Mouse (Mus musculus) spleen, postnatal 14 days (tissue): ENCODE measurements around the gene Nacc1.

Experiments
- DNase-seq, 2 experiments: peaks; one replicate each; pipeline ENCODE4 v3.0.0; 2021 to 2022; ENCODE audit warnings: low spot score in 2 of 2

Gene Nacc1

DNA sequence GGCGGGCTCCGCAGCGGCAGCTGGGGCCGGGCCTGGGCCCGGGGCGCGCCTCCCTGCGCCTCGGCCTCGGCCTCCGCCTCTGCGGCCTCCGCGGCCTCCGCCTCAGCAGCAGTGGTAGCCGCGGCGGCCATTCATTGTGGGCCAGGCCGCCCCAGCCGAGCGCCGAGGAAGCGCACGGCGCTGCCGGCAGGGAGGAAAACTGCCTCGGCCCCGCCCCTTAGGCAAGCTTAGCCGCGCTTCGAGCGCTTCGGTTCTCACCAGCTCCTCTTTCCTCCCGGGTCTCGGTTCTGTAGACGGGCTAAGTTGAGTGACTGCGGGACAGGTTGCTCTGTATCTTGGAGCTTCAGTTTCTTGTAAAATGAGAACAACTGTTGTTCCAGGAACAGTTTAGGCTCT, at the start of gene Nacc1:
TSS of gene Nacc1 (minus strand) at position 158 of the 396 bp plus-strand sequence.
- DNase-seq: peak; percentile 78 to 86

DNA sequence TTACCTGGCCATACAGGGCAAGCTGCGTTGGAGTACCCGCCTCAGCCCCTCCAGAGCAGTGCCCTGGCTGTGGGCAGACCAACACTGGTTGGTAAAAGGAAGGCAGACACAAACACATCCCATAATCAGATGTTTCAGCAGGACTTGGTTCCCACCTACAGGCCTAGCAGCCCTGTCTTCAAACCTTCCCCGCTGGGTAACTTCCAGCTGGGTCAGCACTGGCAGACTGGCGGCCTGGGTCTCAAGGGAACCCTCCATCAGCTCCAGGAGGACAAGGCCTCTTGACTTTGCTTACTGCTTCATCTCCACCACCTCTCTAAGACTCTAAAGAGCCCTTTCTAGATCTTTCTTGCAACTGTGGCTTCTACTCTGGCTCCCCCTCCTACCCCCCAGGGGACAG, 48.9 kb upstream of the Nacc1 start:
- DNase-seq: no peak

DNA sequence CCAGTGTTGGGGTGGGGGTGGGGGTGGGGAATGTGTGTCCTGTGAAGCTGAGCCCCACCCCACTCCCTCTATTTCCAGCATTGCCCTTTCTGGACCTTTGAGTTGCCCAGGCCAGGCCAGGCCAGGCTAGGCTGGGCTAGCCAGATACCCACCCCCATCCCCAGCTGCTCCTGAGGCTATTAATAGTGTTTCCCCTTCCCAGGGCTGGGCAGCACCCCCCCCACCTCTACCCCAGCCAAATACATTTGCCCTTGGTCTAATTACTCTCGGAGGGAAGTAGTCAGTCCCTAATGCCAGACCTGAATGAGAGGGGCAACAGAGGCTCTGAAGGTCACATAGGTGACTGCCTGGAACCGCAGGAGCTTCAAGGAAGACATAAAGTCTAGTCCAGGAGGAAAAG, 47.9 kb upstream of the Nacc1 start:
- no peak for DNase-seq

DNA sequence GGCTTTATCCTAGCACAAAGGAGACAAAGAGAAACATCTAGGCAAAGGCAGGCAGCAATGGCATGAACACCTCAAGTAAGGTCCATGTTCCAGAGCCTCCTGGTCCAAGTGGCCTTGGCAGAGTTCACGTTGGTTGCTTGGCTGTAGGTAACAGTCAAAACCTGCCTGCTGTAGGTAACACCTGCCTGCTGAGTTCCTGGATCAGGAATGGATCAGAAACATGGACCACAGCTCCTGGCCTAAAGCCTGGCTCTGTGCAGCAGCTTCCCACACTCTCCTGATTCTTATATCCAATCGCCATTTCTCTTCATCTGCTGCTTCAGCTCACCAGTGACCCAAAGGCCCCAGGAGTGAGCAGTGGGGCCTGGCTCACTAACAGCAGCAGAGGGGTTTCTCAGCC, 47.0 kb upstream of the Nacc1 start:
- no peak for DNase-seq

DNA sequence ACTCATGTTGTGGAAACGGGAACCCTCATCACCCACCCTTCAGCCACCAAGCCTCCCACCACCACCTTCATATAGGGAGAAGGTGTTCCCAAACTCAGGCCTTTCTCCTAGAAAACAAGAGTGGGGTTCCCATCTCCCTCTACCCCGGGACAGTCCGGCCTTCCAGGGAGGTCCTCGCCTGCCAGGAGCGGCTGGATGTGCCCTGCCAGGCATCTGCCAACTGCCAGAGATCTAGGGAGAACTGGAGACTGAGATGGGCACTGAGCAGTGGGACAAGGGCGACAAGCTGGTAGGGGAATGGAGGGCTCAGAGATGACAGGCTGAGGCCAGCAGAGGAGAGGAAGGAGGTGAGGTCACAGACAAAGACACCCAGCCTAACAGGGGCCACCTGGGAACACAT, 46.3 kb upstream of the Nacc1 start:
- DNase-seq: no peak

DNA sequence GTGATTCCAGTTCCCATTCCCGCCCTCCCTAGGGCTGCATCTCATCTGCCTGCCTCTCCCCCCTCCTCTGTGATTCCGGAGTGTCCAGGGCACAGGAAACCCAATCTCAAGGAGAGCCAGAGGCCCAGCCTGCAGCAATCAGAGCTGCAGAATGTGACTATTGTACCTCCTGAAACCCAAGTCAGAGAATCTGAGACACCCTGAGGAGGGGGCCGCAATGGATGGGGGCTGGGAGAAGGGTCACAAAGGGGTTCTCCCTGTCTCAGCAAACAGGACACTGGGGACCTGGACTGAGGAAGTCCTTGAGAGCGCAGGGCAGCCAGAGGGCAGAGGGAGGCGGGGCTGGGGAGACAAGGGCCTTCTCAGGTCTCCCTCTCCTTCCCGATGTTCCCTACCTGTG, 45.3 kb upstream of the Nacc1 start:
- no peak for DNase-seq

DNA sequence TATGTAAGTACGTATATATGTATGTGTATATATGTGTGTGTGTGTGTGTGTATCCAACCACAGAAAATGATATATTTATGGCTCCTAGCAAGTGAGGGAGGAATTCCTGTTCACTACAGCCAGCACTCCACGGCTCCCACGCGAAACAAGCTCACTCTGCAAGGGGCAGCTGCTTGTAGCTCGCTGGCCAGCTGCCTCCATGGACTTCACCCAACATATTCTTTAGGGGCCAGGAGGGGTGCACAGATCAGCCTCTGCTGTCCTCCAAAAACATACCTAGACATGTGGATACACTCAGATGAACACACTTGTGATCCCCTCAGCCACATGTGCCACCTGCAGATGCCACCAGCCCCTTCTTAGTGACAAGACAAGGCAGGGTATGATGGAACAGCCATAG, 44.9 kb upstream of the Nacc1 start:
- DNase-seq: no peak

DNA sequence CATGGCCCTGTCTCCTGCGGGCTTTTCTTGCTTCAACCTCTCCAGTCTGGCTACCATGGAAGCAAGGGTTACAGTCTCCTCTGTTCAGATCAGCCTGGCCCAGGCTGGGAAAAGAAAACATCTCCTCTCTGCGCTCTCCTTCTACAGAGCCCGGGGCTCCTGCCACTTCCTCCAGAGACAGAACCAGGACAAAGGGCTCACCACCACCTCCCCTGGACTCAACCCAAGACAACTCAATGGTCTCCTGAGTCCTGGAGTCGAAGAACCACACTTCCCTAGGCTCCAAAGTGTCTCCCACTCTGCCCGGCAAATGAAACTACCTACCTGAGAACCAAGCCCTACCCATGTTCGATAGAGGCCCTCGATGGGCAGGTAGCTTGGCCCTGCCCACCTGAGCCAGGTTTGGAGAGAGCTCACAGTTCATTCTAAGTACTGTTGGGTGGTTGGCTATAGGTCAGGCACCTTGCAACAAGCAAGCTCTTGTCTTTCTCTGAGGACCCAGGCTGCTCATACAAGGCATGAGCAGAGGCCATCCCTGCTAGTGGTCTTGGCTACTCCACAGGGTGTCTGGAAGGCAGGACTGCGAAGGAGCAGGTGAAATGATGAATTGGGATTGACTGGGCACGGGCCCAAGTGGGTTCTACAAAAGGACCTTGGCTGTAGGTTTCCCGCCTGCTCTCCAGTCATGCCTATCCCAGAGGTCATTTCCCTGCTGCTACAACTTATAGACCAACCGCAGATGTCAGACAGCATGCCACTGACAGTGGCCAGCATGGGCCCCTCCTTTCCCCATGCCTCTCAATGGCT, 43.9 kb upstream of the Nacc1 start:
- DNase-seq: no peak

DNA sequence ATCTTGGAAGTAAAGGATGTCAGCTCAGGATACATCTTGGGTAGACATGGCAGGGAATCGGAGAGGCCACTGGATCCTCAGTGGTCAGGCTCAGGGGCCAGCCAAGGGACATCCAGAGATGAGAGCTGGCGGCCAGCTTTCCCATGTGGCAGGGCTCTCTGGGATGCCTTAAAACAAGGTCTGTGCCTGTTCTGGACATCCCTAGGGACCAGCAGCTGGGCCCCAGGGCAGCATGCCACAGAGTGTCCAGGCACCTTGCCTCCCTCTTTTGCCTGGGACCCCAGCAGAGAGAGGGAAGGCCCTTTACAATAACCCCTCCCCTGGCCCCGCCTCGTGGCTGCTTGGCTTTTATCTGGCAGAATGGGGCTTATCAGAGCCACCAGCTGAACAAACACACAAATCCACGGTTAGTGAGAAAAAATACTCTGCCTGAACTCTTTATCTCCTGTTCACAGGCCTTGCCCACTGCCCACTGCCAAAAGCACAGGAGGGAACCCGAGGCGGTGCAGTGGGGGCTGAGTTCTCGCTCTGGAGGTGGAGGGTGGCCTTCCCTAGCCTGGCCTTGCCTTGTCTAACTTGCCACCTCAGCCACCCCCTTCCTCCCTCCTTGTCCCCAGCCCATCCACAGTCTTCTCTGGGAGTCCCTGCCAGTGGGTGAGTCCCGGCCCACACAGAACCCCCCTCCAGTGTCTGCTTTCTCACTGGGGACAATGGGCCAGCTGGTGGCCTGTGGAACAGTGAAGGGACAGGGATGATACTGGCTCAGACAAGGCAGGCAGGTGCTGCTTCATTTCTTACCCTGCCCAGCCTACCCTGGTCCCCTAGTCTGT, 43.1 kb upstream of the Nacc1 start:
- peak; percentile 66 to 67 for DNase-seq

DNA sequence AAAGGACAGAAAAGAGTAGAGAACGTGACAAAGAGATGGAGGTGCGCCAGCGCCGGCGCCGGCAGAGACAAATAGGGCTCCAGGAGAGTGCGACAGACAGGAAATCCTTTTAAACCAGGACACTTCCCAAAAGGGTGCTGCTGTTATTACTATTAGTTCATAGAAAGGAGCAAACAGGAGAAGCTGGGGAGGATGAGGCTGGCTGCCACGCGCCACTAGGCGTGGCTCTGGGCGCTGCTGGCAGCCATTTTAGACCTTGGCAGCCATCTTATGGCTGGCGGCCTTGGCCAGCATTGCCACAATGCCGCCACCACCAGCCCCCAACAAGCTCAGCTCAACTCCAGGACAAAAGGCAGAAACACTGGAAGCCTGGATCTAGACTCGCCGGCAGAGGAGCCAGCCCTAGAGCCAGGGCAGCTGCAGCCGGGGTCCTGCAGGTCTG, 42.3 kb upstream of the Nacc1 start:
- DNase-seq: no peak

DNA sequence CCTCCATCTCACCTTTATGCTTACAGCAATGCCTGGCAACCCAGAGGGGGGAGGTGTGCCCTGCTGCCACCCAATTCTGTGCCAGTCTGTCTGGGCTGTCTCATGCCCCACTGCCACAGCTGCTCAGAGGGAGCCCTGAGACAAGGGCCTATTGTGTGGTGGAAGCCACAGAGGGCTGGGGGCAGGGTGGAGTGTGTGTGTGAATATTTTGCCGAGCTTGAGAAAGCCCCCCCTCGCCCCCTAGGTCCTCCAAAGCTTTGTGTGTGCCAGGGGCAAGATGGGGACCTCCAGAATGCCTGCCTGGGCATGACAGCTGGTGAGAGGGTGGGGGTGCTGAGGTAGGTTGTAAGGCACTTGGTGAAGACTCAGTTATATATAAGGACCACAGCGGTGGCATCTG, 40.8 kb upstream of the Nacc1 start:
- no peak for DNase-seq

DNA sequence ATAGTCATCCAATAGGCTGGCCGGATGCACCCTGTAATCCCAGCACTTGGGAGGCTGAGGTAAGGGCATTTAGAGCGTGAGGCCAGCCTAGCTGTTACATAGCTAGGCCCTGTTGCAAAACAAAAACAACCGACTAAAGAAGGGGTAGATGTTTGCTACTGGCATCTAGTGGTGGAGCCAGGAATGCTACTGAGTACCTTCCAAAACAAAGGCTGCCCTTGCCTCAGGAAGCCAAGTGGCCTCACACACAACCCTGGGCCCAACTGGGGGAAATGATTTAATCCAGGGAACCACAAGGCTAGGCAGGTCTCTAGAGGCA, 38.2 kb upstream of the Nacc1 start:
- DNase-seq: no peak

DNA sequence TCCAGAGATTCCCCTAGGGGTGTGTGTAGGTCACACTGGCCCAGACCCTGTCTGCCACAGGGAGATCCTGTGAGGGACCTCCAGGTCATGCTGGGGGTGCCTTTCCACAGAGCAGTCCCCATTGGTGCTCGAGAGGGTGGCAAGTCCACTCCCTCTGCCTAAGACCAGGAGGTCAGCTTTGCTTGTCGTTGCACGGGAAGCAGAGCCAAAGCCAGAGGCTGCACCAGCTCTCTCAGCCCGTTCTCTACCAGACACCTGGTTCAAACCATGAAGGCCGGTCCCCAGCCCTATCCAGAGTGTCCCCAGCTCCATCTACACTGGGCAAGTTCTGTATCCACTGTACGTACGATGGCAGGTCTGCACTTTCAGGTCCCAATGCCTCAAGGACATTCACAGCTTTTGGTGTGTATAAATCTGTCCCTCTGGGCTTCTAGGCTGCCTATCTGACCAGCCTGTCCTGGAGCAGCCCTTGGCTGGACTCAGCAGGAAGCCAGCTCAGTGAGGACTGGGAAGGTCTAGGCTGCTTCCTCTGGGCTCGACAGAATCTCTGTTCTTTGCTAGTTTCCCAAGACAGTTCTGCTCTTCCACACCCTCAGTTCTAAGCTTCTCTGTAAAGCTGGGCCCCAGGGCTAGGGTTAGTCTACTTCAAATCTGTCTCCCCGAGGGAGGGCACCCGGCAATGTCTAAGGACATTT, 37.7 kb upstream of the Nacc1 start:
- DNase-seq: no peak

DNA sequence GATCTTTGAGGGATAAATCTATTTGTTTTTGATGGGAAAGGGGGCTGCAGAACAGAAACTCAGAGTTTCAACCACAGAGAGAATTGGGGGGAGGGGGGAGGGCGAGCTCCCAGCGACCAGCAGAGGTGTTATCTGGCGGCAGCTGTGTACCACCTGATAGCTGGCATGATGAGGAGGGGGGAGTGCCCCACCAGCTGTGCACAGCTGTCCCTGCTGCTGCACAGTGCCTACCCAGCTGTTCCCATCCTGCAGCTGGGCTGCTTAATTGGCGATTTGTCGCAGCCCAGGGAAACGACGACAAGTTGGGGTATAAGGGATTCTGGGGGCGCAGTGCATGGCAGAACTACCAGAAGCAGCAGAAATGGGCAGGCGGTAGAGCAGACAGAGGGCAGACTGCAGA, 37.0 kb upstream of the Nacc1 start:
- DNase-seq: no peak

DNA sequence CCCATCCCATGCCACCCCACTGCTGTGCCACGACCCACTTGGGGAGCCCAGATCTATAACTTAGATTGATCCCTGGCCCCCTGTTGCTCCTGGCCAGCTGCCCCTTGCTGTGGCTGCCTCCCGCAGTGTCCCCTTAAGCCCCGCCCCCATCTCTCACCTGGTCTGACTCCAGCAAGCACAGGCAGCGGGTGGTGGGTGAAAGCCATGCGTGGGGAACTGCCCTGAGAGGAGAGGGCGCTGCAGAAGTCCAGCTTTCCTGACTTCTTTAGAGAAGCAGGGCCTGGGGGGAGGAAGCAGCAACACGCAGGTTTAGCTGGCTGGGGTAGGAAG, 35.9 kb upstream of the Nacc1 start:
- no peak for DNase-seq

DNA sequence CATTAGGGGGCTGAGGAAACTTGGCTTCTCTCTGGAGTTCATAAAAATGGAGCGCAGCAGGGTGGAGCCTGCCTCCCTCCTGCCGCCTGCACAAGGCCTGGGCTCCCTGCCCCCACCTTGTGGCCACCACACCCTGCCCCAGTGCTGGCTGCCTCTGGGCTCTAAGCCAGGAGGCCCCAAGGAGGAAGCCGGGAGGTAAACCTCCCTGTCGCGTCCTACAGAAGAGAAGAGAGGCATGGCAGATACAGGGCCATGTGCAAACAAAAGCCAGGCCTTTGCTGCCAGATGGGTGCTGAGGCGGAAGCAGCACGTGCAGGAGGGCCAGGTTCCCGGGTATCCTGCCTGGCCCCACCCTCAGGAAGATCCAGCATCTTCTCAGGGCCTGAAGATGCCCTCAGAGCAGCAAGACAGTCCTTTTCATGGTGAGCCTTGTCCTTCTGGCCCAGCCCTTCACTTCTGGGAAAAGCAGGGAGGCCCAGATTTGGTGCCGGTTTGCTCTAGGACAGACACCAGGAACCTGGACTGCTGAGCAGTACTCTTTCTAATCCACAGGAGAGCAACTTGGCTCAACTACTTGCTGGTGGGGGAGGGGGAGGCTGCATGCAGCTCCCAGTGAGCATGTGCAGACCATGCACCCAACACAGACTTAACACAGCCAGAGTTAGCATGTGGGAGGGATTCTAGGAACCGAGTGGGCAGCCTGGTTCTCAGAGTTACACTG, 35.3 kb upstream of the Nacc1 start, which contains the start of gene G430095P16Rik:
TSS of gene G430095P16Rik (plus strand) at position 158 of the 721 bp plus-strand sequence.
- peak; percentile 79 to 80 for DNase-seq

DNA sequence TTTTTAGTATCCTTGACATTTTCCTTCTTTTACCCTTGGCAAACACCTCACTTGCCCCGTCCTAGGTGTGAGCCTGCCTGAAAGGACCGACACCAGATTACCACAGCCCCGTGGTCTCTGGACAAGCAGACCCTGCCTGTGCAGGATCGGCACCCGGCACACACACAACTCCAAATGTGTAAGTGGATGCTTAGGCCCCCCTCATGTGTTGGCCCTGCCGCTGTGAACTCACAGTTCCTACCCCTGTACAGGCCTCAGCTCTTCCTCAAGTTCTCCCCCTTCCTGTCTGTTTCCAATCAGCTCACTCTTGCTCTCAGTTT, 34.8 kb upstream of the Nacc1 start:
- DNase-seq: no peak

DNA sequence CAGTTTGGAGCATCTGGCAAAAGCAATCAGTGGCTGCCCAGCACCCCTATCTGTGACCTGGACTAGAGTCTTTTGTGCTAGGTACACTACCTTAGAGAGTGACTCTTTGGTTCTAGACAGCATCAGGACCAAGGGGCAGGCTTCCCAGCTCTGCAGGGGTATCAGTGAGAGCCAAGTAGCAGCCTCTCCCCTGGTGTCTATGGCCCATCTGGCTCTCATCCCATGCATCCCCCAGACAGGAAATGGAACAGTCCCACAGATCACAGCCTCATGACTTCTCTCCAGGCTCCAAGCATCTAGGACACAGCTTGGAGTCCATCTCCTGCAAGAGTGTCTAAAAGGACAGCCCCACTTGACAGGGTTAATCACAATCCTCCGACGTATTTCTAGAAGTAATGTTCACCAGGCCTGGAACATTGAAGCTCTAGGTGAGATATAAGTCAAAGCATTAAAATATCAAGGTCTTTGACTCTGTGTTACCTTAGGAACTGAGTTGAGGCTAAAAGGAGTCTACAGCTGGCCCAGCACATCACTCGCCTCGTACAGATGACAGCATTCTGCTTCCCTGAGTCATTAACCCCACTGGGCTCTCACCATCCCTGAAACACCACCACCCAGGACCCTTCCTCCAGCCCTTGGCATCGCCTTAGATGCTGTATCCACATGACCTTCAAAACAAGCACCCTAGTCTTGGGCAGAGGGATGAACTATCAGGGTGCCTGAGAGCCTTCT, 31.5 kb upstream of the Nacc1 start:
- no peak for DNase-seq

DNA sequence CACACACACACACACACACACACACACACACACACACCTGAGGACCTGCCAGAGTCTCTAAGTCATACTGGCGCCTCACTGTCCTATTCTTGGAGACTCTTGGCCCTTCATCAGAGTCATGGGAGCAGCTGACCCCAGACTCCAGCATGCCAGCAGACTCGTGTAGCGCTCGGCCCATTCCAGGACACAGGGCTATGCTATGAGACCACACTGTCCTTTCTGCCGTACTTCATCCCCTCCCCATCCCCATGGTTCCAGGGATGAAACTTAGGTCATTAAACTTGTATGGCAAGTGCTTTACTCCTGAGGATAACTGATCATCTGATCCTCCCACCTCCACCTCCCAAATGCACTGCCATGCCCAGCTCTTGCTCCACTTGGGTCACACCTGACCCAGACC, 30.8 kb upstream of the Nacc1 start:
- no peak for DNase-seq

DNA sequence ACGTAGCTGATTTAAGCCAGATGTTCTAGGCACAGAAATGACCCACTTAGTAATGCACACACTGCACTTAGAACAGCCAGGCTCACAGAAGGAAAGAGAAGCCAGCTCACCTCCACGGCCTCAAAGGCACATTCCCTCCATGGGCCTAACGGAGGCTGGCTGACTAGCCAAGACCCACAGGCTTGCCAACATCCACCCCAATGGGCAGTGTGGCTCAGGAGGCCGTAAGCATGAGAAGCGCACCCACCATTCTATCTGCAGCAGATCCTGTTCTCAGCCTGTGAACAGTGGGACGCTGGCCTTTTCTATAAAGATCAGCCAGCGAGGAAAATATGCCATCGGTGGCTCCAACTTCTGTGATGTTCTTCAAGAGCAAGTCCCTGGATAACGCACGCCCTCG, 29.1 kb upstream of the Nacc1 start:
- no peak for DNase-seq

DNA sequence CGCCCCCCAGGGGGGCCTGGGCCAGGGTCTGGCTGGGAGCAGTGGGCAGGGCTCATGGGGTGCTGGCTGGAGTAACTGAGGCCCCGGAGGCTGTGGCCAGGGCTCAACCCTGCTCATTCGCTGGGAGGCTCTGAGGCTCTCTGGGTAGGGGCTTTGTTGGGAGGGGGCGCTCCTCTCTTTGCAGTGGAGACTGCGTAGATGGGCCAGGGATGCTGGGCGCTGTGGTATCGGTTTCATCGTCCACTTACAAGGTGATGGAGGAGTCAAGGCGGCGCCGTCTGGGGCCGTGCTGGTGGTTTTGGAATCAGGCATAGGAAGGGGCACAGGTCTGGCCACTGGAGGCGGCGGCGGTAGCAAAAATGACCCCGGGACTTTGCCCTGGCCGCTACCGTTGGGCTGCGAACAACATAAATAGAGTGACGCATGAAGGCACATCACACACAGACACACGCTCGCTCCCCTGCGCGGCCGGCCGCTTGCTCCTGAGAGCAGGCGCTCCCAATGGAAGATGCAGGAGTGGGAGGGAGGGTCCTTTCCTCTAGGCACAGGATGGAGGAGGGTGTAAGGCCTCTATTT, 28.3 kb upstream of the Nacc1 start:
- no peak for DNase-seq
